Mouse (Mus musculus) urinary bladder, postnatal 25 days (tissue): ENCODE results near the gene Faap100.

Experiments used
- DNase-seq: peaks from one replicate; pipeline ENCODE4 v3.0.0; 2022; ENCODE audit warnings: low spot score

Faap100 gene

DNA sequence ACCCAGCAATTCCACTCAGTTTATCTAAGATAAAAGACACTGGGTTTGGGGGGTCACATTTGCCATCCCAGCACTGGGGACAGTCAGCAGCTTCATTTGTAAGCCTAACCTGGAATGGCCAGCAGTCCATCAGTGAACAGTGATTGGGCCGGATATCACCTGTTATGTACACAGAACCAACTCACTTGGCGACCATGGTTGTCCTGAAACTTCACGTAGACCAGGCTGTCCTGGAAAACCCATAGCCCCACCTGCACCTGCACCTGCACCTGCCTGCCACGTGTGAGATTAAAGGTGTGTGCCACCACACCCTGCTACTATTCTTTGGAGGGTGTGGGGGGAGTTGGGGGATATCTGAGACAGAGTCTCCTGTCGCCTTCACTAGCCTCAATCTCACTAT lies 59.3 kb downstream of the Faap100 start:
- no peak for DNase-seq
